Mouse (Mus musculus): ENCODE results near the gene Emg1. TPM values are rescaled to one million over a fixed set of nuclear protein-coding genes. Genes with fewer than 3 reads are reported as not detected.

The Emg1 gene
- polyA plus RNA-seq, 1 experiment = 153 TPM

DNA sequence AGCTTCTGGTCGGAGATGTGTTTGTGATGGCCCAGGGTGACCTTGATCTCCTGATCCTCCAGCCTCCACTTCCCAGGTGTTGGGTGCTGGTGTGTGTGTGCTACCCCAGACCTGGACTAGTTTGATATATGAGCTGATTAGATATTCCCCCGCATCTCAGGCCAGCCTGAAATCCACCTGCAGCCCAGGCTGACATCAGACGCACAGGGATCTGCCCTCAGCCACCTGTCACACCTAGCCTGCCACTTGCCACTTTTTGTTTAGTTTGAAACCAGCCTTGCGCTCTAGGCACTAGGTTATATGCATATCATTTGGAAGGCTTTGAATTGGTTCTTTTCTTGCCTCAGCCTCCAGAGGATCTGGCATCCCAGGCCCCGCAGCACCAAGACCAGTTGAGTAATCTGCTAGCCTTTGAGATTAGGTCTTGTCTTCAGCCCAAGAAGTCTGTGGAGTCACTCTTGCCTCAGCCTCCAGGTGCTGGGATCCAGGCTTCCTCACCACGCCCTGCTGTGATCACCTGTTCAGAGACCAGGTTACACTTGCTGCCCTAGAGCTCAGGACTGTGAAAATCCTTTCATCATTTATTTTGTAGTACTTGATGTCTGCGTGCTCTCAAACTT is 41.6 kb downstream of the Emg1 start:
- Histone ChIP-seq H3K4me3 (replicated peaks) (no peak overlapping the region), H3K9me3 (peaks cover 12% of the 10 kb centered on the region; the same call in 1 of the 2 replicates), H3K36me3 (replicated peaks; ENCODE audit: low read length) (peaks cover 94% of the 10 kb centered on the region), H3K4me1 (peaks cover 62% of the 10 kb centered on the region), H3K27me3 (replicated peaks) (no peaks in the 10 kb centered on the region)
- TF ChIP-seq FLI1 (IDR thresholded peaks at IDR 0.05; ENCODE audit: low read length) = no peak
- TF ChIP-seq GATA1 (IDR thresholded peaks at IDR 0.05; ENCODE audit: borderline replicate concordance, low read length) = no peak

DNA sequence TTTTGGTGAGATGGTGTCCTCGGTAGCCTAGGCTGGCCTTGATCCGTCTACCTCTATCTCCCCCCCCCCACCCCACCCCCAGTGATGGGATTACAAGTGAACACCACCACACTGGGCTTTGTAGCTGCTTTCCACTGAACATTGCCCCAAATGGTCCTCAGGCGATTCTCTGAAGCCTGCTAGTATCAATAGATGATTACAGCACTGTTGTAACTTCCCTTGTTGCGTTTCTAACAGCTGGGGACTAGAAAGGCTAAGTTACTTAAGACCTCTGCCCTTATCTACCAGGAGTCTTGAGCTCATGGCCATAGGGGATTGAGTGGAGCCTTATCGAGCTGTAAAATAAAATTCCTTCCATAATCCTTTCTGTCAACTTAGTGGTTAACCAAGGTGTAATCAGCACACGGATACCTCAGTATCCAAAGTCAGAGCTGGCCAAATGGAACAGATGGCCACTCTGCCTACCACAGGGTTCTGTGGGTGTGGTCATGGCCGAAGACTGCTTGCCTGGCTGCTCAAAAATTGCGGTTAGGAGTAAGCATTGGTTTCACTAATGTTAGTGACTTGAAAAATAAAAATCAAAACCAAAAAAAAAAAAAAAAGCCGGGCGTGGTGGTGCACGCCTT is 42.6 kb downstream of the Emg1 start:
- peaks cover 90% of the 10 kb centered on the region for H3K36me3 ChIP-seq (replicated peaks; ENCODE audit: low read length)
- H3K27me3 ChIP-seq (replicated peaks) = no peaks in the 10 kb centered on the region
- peaks cover 8% of the 10 kb centered on the region; the same call in 1 of the 2 replicates for H3K9me3 ChIP-seq
- H3K4me1 ChIP-seq = peaks cover 70% of the 10 kb centered on the region
- no peak overlapping the region for H3K4me3 ChIP-seq (replicated peaks)
- TF ChIP-seq GATA1 (IDR thresholded peaks at IDR 0.05; ENCODE audit: borderline replicate concordance, low read length) = no peak
- no peak for TF ChIP-seq FLI1 (IDR thresholded peaks at IDR 0.05; ENCODE audit: low read length)

DNA sequence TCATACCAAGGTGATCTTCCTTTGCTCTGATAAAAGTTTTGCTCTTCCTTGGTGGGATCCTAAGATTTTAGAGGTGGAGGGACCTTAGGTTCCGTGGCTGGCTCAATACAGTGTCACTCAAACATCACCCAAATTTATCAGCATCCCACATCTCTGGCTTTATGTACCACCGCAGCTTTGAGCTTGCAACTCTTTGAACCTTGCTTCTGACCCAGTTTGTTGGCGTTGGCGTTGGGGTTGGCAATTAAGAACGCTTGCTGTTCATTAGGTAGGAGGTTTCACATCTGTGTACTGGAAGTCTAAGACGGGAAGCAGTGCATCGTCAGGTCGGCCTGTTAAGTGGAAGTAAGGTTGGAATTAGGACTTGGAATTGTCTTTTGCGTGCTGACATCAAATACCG is 47.0 kb downstream of the Emg1 start:
- TF ChIP-seq GATA1 (IDR thresholded peaks at IDR 0.05; ENCODE audit: borderline replicate concordance, low read length) = no peak
- no peak for TF ChIP-seq FLI1 (IDR thresholded peaks at IDR 0.05; ENCODE audit: low read length)
- H3K36me3 ChIP-seq (replicated peaks; ENCODE audit: low read length) = peaks cover 49% of the 10 kb centered on the region
- no peaks in the 10 kb centered on the region for H3K9me3 ChIP-seq
- H3K27me3 ChIP-seq (replicated peaks) = no peaks in the 10 kb centered on the region
- H3K4me1 ChIP-seq = peaks cover 69% of the 10 kb centered on the region
- H3K4me3 ChIP-seq (replicated peaks) = no peak overlapping the region

DNA sequence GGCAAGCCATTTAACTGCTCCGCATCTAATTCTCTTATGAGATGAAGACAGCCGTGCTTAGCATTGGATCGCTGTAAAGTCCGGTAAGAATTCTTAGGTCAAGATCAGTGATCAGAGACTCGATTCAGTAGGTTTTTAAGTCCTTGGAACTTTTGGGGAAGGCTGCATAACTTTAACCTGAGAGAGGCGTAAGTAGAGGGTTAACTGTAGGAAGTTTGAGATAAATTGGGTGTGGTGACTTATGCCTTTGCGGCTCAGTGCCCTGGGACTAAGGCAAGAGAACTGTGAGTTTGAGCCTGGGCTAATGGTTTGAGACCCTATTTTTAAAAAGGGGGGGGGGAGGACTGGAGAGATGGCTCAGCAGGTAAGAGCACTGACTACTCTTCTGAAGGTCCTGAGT is 47.7 kb downstream of the Emg1 start:
- Histone ChIP-seq H3K9me3 (no peaks in the 10 kb centered on the region), H3K4me1 (peaks cover 66% of the 10 kb centered on the region), H3K4me3 (replicated peaks) (peak overlapping the region; percentile 99), H3K36me3 (replicated peaks; ENCODE audit: low read length) (peaks cover 43% of the 10 kb centered on the region), H3K27me3 (replicated peaks) (no peaks in the 10 kb centered on the region)
- TF ChIP-seq FLI1 (IDR thresholded peaks at IDR 0.05; ENCODE audit: low read length) = no peak
- TF ChIP-seq GATA1 (IDR thresholded peaks at IDR 0.05; ENCODE audit: borderline replicate concordance, low read length) = no peak

DNA sequence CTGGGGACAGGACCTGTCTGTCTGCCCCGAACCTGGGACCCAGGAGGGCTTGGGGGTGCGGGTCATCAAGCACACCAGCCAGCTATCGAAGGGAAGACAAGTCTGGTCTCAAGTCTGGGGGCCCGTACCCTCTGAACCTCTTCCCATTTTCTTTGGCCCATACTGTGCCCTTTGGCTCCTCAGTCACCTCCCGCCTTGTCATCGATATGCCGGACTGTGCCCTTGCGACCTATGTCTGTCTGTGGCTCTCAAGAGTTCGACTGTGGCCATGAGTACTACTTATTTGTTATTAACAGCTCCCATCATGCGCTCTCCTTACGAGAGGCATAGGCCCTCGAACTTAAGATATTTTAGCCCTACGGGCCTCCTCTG is 48.6 kb downstream of the Emg1 start:
- TF ChIP-seq FLI1 (IDR thresholded peaks at IDR 0.05; ENCODE audit: low read length) (no peak), GATA1 (IDR thresholded peaks at IDR 0.05; ENCODE audit: borderline replicate concordance, low read length) (no peak)
- peak overlapping the region; percentile 99 for H3K4me3 ChIP-seq (replicated peaks)
- H3K4me1 ChIP-seq = peaks cover 57% of the 10 kb centered on the region
- H3K27me3 ChIP-seq (replicated peaks) = no peaks in the 10 kb centered on the region
- no peaks in the 10 kb centered on the region for H3K9me3 ChIP-seq
- H3K36me3 ChIP-seq (replicated peaks; ENCODE audit: low read length) = peaks cover 36% of the 10 kb centered on the region

DNA sequence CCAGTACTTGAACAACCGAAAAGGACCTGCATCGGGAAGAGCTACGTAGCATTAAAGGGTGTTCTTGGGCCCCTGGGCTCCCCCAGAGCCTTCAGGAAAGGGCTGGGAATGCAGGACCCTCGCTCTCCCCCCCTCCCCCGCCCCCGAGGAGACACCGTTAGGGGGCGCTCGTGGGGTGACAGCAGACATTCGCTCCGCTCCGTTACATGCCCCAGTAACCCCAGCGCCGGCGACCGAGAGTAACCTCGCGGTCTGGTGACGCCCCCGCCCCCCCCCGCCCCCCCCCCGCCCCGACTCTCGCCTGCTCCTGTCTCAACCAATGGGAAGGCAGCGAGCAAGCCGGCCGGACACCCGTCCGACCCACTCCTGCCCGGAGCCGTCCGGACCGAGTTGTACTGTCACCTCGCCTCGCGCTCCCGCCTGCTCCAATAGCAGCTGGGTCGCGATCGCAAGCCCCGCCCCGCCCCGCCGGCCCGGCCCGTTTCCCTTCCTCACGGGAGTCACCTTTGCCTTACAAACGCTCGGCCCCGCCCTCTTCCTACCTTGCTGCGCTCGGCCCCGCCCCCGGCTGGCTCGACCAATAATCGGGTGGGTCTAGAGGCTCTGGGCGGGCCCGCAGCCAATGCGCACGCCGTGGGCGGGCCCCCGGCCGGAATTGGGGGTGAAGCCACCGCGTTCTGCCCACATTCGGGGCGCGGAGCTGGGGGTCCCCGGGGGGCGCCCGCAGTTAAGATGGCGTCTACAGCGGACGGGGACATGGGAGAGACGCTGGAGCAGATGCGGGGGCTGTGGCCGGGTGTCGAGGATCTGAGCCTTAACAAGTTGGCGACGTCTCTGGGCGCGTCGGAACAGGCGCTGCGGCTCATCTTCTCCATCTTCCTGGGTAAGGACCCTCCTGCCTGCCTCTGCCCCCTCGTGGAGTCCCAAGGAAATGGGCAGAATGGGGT is 49.2 kb downstream of the Emg1 start, which contains the start of gene Lpcat3:
Gene Lpcat3, plus strand, starts transcription at position 551 of the 947 bp plus-strand sequence.
- H3K9me3 ChIP-seq = no peaks in the 10 kb centered on the region
- H3K4me1 ChIP-seq = peaks cover 52% of the 10 kb centered on the region
- H3K36me3 ChIP-seq (replicated peaks; ENCODE audit: low read length) = peaks cover 31% of the 10 kb centered on the region
- H3K4me3 ChIP-seq (replicated peaks) = peak within 1 kb of the TSS; percentile 99
- H3K27me3 ChIP-seq (replicated peaks) = no peaks in the 10 kb centered on the region
- TF ChIP-seq GATA1 (IDR thresholded peaks at IDR 0.05; ENCODE audit: borderline replicate concordance, low read length) = no peak
- no peak for TF ChIP-seq FLI1 (IDR thresholded peaks at IDR 0.05; ENCODE audit: low read length)

DNA sequence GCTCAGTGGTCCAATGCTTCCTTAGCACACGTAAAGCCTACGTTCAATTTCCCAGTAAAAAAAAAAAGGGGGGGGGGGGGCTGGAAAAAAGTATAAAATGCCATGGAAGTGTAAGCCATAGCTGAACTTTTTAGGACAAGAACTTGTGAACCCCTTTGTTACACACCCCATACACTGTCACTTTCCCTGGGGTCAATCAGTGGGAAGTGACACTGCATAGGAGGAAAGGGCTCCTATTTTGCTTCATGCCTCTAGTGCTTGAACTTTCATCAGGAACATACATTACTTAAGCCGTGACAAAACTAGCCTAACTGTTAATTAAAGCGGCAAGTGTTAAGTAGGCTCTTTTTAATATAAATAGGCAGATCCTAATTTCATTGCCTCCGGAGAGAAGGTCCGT is 50.0 kb downstream of the Emg1 start:
- Histone ChIP-seq H3K36me3 (replicated peaks; ENCODE audit: low read length) (peaks cover 24% of the 10 kb centered on the region), H3K27me3 (replicated peaks) (no peaks in the 10 kb centered on the region), H3K9me3 (no peaks in the 10 kb centered on the region), H3K4me1 (peaks cover 46% of the 10 kb centered on the region), H3K4me3 (replicated peaks) (peak overlapping the region; percentile 99)
- TF ChIP-seq FLI1 (IDR thresholded peaks at IDR 0.05; ENCODE audit: low read length) = no peak
- no peak for TF ChIP-seq GATA1 (IDR thresholded peaks at IDR 0.05; ENCODE audit: borderline replicate concordance, low read length)

DNA sequence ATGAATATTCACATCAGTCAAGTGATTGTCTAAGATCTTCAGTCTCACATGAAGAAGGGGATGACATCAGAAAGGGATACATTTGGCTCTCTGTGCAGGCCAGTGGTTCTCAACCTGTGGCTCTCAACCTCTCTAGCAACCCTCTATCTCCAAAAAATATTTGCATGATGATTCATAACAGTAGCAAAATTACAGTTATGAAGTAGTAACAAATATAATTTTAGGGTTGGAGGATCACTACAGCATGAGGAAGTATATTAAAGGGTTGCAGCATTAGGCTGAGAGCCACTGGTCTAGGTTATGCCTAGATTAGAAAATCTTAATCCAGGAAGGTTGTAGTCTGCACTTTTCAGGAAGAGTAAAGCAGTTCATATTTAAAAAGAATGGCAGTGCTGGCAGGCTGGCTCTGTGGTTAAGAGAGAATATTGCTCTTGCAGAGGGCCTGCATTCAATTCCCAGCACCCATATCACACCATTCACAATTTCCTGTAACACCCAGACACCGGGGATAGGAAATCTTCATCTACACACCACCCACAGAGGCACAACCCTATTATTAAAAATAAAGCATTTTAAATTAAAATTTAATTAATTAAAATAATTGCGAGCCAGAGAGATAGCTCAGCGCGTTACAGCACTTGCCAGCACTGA is 50.7 kb downstream of the Emg1 start:
- TF ChIP-seq FLI1 (IDR thresholded peaks at IDR 0.05; ENCODE audit: low read length) = no peak
- TF ChIP-seq GATA1 (IDR thresholded peaks at IDR 0.05; ENCODE audit: borderline replicate concordance, low read length) = no peak
- Histone ChIP-seq H3K4me3 (replicated peaks) (peak overlapping the region; percentile 42), H3K9me3 (no peaks in the 10 kb centered on the region), H3K36me3 (replicated peaks; ENCODE audit: low read length) (peaks cover 17% of the 10 kb centered on the region), H3K27me3 (replicated peaks) (no peaks in the 10 kb centered on the region), H3K4me1 (peaks cover 43% of the 10 kb centered on the region)

DNA sequence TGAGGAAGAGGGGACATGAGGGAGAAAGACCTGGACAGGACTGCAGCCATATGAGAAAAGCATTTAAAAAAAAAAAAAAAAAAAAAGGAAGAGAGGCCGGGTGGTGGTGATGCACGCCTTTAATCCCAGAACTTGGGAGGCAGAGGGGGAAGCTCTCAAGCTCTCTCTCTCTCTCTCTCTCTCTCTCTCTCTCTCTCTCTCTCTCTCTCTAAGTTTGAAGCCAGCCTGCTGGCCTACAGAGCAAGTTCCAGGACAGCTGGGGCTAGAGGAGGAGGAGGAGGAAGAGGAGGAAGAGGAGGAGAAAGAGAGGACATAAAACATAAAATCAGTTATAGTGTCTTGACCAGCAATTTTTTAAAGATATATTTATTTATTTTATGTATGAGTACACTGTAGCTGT is 53.9 kb downstream of the Emg1 start:
- Histone ChIP-seq H3K9me3 (peaks cover 8% of the 10 kb centered on the region; the same call in 1 of the 2 replicates), H3K4me1 (peaks cover 23% of the 10 kb centered on the region), H3K36me3 (replicated peaks; ENCODE audit: low read length) (no peaks in the 10 kb centered on the region), H3K27me3 (replicated peaks) (no peaks in the 10 kb centered on the region), H3K4me3 (replicated peaks) (no peak overlapping the region)
- TF ChIP-seq GATA1 (IDR thresholded peaks at IDR 0.05; ENCODE audit: borderline replicate concordance, low read length) (no peak), FLI1 (IDR thresholded peaks at IDR 0.05; ENCODE audit: low read length) (no peak)

All from megakaryocyte, embryonic 14.5 days (primary cell).